Mouse (Mus musculus) limb, embryonic 11.5 days (tissue): ENCODE measurements around the gene D930048N14Rik. TPM values are rescaled to one million over a fixed set of nuclear protein-coding genes. Genes with fewer than 3 reads are reported as not detected.

Experiments
- ATAC-seq: fragments of 200-750 bp; cut with Nextera tagmentation; 2 replicates; pipeline ENCODE4 v1.8.0; 2017; ENCODE audit warnings: low read depth; ENCODE audit not compliant: insufficient number of reproducible peaks, low FRiP score, low TSS enrichment
- DNase-seq: peaks from one replicate; pipeline ENCODE4 v3.0.0-alpha.2; 2015; ENCODE audit warnings: low spot score
- H3K27ac ChIP-seq: fragments of 300-500 bp; sonication (generic); replicated peaks from 2 replicates; pipeline ENCODE4 v1.5.1; 2014; ENCODE audit warnings: low read depth, mild to moderate bottlenecking, low read length
- H3K27me3 ChIP-seq: fragments of 300-500 bp; sonication (generic); 2 replicates; pipeline ENCODE4 v1.6.1; 2014; ENCODE audit warnings: mild to moderate bottlenecking, low read length, mixed read lengths; ENCODE audit not compliant: control insufficient read depth, insufficient read depth
- H3K36me3 ChIP-seq: fragments of 300-500 bp; sonication (generic); 2 replicates; pipeline ENCODE4 v1.6.1; 2014; ENCODE audit warnings: mild to moderate bottlenecking, low read length, moderate library complexity, mixed read lengths; ENCODE audit not compliant: control insufficient read depth, insufficient read depth
- H3K4me1 ChIP-seq: fragments of 300-500 bp; sonication (generic); 2 replicates; pipeline ENCODE4 v1.6.1; 2014; ENCODE audit warnings: low read length, mixed read lengths; ENCODE audit not compliant: control insufficient read depth, insufficient read depth
- H3K4me2 ChIP-seq: fragments of 300-500 bp; sonication (generic); 2 replicates; pipeline ENCODE4 v1.6.1; 2014; ENCODE audit warnings: low read depth, mild to moderate bottlenecking, moderate library complexity; ENCODE audit not compliant: severe bottlenecking
- H3K4me3 ChIP-seq: fragments of 300-500 bp; sonication (generic); 2 replicates; pipeline ENCODE4 v1.5.1; 2014; ENCODE audit warnings: low read depth, low read length
- H3K9ac ChIP-seq: fragments of 300-500 bp; sonication (generic); 2 replicates; pipeline ENCODE4 v1.6.1; 2014; ENCODE audit warnings: mild to moderate bottlenecking, low read length
- H3K9me3 ChIP-seq: fragments of 300-500 bp; sonication (generic); 2 replicates; pipeline ENCODE4 v1.6.1; 2016; ENCODE audit warnings: low read length; ENCODE audit not compliant: control insufficient read depth
- WGBS: fragments of 180-500 bp; shearing (Covaris S2); extraction: QIAGEN DNeasy Blood & Tissue Kit; methylation state at CpG from one replicate; pipeline ENCODE4 v1.1.7; 2014; 5-methylcytosine and 5-hydroxymethylcytosine counted together
- polyA plus RNA-seq: library from polyadenylated mRNA; unstranded; fragments of >200 nt; fragmentation: Nextera tagmentation; extraction: Ambion mirVana; gene quantifications from 2 replicates; pipeline ENCODE4 v1.2.1, GENCODE M21; 2014

Gene D930048N14Rik
- polyA plus RNA-seq, 1 experiment from 2014 or later: 2.5 TPM

GRCm38 (mm10) chr11:51706451-51706850 lies 55.7 kb downstream of the D930048N14Rik start:
- 92% methylated on average over 10 of the region's 10 CpGs for WGBS
- ATAC-seq: no peak
- DNase-seq: no peak

GRCm38 (mm10) chr11:51707080-51707479 lies 56.3 kb downstream of the D930048N14Rik start:
- DNase-seq: no peak
- Histone ChIP-seq H3K27me3 (no peaks in the 10 kb centered on the region), H3K36me3 (peaks cover 9% of the 10 kb centered on the region), H3K4me3 (no peak overlapping the region), H3K4me2 (no peak overlapping the region), H3K4me1 (no peaks in the 10 kb centered on the region), H3K27ac (no peak overlapping the region), H3K9ac (no peak overlapping the region), H3K9me3 (no peaks in the 10 kb centered on the region)
- WGBS: 91% methylated on average over 10 of the region's 13 CpGs
- no peak for ATAC-seq

More at GRCm38 (mm10) chr11:51706451-51706850, 55.7 kb downstream of the D930048N14Rik start:
- no peak overlapping the region for H3K4me3 ChIP-seq
- H3K27me3 ChIP-seq: no peaks in the 10 kb centered on the region
- H3K9ac ChIP-seq: no peak overlapping the region
- H3K27ac ChIP-seq: no peak overlapping the region
- H3K9me3 ChIP-seq: no peaks in the 10 kb centered on the region
- H3K4me2 ChIP-seq: no peak overlapping the region
- H3K36me3 ChIP-seq: peaks cover 7% of the 10 kb centered on the region
- H3K4me1 ChIP-seq: no peaks in the 10 kb centered on the region

Other genes with a start within 250 kb of the D930048N14Rik start
- 11.0 and 12.5 TPM in 2 replicates for gene Phykpl, start 66.2 kb upstream of the D930048N14Rik start, polyA plus RNA-seq
- gene Hnrnpab, start 44.1 kb upstream of the D930048N14Rik start, polyA plus RNA-seq: 796 and 869 TPM in 2 replicates
- 180 and 181 TPM in 2 replicates for gene Nhp2, start 31.2 kb upstream of the D930048N14Rik start, polyA plus RNA-seq
- 38.1 and 40.8 TPM in 2 replicates for gene Rmnd5b, start 15.1 kb upstream of the D930048N14Rik start, polyA plus RNA-seq
- gene N4bp3, start 112 bp upstream of the D930048N14Rik start, polyA plus RNA-seq: 14.3 and 18.2 TPM in 2 replicates
- gene 0610009B22Rik, start 37.9 kb downstream of the D930048N14Rik start, polyA plus RNA-seq: 89.1 and 95.4 TPM in 2 replicates
- 11.4 and 13.6 TPM in 2 replicates for gene Sec24a, start 112.7 kb downstream of the D930048N14Rik start, polyA plus RNA-seq
- 89.5 and 90.5 TPM in 2 replicates for gene Sar1b, start 112.7 kb downstream of the D930048N14Rik start, polyA plus RNA-seq
- gene Jade2, start 206.7 kb downstream of the D930048N14Rik start, polyA plus RNA-seq: 0.28 and 0.44 TPM in 2 replicates